Mouse (Mus musculus) monocyte, adult 59 days (primary cell): ENCODE data around the gene Ear2. TPM values are rescaled to one million over a fixed set of nuclear protein-coding genes. Genes with fewer than 3 reads are reported as not detected.

Experiments
- total RNA-seq, 2 experiments: library from RNA; stranded (reverse); gene quantifications; one replicate each; pipeline ENCODE4 v1.2.4; 2023

Ear2 gene
- 100 to 1,000 TPM; 405 to 452 TPM for total RNA-seq

DNA sequence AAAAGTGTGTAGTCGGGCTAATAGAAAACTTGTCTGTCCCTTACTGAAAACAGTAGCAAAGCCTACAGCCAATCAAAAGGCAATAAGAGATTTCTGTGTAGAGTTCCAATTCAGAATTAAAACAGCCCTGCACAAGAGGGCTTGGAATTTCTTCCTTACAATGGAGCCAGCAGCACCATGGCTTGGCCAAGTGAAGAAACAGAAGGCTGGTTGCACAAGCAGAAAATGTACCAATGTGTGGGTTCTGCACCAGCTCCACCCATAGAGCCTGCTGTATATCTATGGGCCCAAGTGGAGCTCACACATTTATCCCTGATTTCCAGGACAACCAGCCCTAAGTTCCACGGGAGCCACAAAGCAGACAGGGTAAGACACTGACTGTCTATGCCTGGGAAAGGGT lies at the start of gene Ear2:
Ear2 (plus strand) TSS at position 301 of the 400 bp plus-strand sequence.

DNA sequence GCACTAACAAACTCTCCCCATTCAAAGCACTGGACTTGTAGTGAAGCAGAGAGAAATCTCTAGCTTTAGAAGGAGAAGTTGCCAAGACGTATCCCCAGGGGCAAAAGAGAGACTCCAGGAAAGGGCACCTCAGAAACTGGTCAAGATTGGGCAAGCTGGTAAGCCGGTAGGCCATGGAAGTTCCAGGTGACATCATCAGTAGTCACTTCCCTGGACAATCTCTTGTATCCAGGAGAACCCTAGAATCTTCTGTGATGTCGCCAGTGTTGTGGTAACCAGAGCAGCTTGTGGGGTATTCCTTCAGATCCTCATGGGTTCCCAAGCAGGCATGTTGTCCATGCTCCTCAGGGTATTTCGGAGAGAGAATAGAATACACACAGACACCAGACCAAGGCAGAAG lies 21.1 kb downstream of the Ear2 start, which contains the start of gene Gm3327:
Gm3327 (plus strand) TSS at position 301 of the 400 bp plus-strand sequence.

Other genes starting within 250 kb of the Ear2 start
- 10 to 100 TPM; 25.4 to 27.6 TPM for gene Ear1, start 227.1 kb upstream of the Ear2 start, total RNA-seq
- not detected for gene Ear10, start 179.1 kb upstream of the Ear2 start, total RNA-seq
- under 1 TPM; 0.39 to 0.76 TPM for gene Gm8113, start 177.3 kb upstream of the Ear2 start, total RNA-seq
- gene Ang5, start 145.6 kb upstream of the Ear2 start, total RNA-seq = not detected
- not detected for gene Ang6, start 100.4 kb upstream of the Ear2 start, total RNA-seq
- not detected for gene Gm3327, start 21.2 kb downstream of the Ear2 start, total RNA-seq
- gene Gm8212, start 95.0 kb downstream of the Ear2 start, total RNA-seq = not detected
- not detected for gene 4930503E14Rik, start 110.6 kb downstream of the Ear2 start, total RNA-seq
- gene Gm8220, start 182.9 kb downstream of the Ear2 start, total RNA-seq = not detected
- gene Gm5930, start 235.9 kb downstream of the Ear2 start, total RNA-seq = not detected